Mouse (Mus musculus) liver, postnatal 0 days (tissue): ENCODE measurements around the gene Smox.

ENCODE experiments used
- CTCF ChIP-seq: sonication (generic); IDR thresholded peaks from 2 replicates; pipeline ENCODE4 v1.5.1; 2016; ENCODE audit warnings: antibody characterized with exemption, low read depth
- EP300 ChIP-seq: IDR thresholded peaks from 2 replicates; pipeline ENCODE4 v1.6.1; 2016; ENCODE audit warnings: antibody characterized with exemption, low read depth, mild to moderate bottlenecking

DNA sequence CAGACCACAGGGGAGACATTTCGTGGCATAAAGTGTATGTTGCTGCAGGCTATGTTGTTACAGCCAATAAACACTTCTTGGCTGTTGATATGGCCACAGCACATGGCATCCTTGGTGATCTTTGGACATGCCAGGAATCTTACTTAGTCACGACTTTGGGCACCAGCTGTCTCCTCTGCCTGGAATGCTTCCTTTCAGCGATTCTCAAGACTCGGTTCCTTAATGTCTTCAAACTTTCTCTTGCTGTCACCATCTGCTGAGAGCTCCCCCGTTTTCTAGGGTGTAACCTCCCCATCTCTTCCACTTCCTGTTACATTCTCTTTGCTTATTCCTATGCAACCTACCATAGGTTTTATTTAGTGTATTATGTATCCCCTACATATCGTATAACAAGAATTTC, 48.5 kb downstream of the Smox start:
- TF ChIP-seq EP300 (no peak), CTCF (no peak)
